Mouse (Mus musculus) telencephalon, adult 2 months (tissue): ENCODE data around the gene St3gal3.

Source experiments
- DNase-seq: peaks from one replicate; pipeline ENCODE4 v3.0.0-alpha.2; 2011; ENCODE audit warnings: low read depth, low spot score

Gene St3gal3

GRCm38 (mm10) chr4:118019640-118020039, 115.1 kb downstream of the St3gal3 start:
- DNase-seq, result no peak

DNA sequence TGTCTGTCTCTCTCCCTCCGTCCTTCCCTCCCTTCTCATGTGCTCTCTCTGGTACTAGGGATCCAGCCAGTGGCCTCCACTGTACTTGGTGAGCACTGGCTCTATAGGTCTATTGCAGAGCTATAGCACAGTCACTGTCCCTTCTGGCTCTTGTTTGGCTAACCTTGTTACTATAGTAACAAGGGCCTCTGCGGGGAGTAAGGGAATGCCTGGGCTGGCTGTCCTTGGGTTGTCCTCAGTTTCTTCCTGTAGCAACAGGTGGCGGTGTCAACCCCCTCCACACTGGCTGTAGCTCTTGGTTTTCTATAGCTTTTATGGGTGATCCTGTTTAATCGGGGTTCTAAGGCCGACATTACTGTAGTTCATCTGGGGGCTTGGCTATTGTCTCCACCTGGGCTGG, 115.5 kb downstream of the St3gal3 start:
- DNase-seq, result no peak

DNA sequence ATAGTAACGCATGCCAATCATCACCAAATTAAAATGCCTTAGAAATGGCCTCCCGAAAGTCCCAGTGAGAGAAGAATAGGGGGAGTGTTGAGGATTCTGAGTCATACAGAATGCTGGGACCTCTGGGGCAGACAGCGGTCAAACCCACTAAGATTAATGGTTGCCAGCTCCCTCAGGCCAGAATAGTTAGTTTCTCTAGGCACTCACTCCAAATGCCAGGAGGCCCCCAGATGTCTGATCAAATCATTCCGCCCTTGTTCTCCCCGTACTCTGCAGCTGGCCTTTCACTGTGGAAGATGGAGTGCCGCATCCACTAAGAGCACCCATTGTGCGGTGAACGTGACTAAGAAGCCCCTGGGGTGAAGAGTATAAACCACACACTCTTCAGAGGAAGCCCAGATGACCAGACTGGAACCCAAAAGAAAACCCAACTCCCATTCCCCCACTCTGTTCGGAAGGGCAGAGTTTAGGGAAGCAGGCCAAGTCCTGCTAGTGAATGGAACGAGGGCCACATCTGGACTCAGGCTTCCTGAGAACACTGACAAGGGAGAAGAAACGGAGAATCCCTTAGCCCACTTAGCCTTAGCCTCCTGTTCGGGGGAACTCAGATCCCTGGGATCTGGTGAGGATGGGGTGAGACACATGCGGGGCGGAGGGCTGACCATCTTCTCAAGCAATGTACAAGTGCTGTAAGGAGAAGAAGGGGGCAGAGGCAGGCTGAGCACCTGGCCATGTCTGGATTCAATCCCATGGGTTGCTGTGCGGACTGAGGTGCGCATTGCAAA, 117.5 kb downstream of the St3gal3 start:
- DNase-seq, result no peak

GRCm38 (mm10) chr4:118016323-118016911, 118.3 kb downstream of the St3gal3 start:
- DNase-seq, result no peak

DNA sequence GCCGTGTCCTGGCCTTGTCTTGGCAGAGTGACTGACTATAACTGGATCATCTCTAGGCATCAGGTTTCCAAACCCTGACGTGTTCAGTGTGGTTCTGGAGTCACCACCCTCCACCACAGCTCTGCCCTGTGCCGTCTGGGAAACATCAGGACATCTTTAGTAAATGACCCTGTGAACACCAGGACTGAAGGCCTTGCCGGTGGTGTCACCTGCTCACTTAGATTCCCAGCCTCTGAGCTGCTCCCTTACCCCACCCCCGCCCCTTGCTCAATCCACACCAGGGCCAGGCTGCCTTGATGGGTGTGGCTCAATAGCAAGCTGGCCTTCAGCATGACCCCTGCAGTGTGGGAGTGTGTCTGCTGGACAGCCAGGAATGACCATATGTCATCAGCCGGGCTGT, 119.1 kb downstream of the St3gal3 start:
- no peak for DNase-seq

- no peak for DNase-seq
Observed at GRCm38 (mm10) chr4:118015126-118015525, 119.6 kb downstream of the St3gal3 start.

DNA sequence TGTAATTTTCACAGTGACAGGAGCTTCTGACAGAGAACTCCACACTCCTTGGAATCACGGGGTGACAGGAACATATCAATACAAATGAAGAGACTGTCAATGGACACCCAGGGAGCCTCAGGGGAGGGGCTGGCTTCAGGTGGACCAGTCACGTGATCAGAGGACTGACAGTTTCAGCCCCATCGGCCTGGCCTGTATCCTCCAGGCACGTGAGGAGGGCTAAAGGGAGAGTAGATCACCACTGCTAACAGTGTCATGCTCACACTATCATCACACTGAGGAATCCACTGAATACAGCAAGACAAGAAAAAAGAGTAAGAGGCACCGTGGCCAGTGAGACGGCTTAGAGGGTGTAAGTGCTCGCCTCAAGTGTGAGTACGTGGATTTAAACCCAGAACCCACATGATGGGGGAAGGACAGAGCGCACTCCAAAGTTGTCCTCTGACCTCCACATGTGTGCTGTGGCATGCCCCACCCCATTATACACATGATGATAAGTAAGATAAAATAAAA, 124.0 kb downstream of the St3gal3 start:
- no peak for DNase-seq

DNA sequence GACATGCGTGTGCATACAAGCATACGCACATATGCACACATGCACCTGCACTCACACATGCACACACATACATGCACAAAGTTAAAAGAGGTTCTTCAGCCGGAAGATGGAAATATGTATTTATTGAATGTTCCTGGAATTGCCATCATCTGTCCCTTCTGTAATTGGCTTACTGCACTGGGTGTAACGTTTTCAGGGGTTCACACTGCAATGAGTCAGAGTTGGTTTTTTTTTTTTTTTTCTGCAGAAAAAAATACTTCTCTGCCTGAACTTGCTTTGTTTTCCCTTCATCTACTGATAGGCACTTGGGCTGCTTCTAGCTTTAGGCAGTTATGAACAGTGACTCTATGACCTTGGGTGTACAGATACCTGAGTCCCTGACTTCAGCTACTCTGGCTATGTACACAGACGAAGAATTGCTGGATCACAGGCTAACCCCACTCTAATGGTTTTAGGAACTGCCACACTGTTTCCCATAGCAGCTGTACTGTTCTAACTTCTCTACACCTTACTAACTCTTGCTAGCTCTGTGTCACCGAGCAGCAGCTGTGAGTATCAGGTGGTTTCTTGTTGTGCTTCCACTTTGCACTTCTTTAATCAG, 126.2 kb downstream of the St3gal3 start:
- DNase-seq, result no peak

- DNase-seq, result no peak
Observed at GRCm38 (mm10) chr4:118001355-118001754, 133.4 kb downstream of the St3gal3 start.

DNA sequence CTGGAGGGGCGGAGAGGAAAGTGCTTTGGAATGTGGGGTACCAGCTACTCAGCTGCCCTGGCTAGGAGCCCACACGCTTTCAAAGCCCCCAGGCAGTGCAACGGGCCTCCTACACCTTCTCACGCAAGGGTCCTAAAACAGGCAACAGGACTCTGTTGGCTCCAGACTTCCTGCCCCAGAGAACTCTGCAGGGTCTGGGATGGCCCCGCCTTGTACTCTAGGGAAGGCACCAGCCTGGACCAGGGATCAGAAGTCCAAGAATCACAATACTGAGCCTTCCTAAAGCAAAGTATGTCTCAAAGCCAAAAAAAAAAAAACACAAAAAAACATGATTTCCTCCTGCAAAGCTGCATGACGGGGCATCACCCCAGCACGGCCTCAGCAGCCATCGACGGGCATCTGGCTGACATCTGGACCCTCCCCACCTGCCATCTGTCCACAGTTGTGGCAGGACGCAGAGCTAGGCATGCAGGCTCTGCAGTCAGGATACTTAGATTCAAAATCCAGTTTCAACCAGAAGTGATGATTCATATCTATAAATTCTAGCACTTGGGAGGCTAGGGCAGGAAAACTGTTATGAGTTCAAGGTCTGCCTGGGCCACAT, 134.0 kb downstream of the St3gal3 start:
- no peak for DNase-seq

DNA sequence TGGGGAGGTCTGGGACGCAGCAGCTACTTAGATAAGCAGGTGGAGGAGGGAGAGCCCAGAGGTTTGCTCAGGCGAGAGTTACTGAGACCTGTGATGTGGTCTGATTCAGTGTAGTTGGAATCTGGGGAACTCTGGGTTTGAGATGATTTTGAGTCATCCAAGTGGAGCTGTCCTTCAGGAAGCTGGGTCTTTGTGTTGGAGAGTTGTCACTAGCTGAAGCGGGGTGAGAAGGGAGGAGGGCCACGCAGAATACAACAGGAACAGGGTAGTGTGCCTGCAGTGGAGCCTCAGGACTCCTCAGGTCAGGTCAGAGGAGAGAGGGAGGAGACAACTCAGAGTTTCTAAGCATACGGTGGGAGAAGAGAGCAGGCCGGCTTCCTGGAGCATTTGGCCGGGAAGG, 134.8 kb downstream of the St3gal3 start:
- no peak for DNase-seq

DNA sequence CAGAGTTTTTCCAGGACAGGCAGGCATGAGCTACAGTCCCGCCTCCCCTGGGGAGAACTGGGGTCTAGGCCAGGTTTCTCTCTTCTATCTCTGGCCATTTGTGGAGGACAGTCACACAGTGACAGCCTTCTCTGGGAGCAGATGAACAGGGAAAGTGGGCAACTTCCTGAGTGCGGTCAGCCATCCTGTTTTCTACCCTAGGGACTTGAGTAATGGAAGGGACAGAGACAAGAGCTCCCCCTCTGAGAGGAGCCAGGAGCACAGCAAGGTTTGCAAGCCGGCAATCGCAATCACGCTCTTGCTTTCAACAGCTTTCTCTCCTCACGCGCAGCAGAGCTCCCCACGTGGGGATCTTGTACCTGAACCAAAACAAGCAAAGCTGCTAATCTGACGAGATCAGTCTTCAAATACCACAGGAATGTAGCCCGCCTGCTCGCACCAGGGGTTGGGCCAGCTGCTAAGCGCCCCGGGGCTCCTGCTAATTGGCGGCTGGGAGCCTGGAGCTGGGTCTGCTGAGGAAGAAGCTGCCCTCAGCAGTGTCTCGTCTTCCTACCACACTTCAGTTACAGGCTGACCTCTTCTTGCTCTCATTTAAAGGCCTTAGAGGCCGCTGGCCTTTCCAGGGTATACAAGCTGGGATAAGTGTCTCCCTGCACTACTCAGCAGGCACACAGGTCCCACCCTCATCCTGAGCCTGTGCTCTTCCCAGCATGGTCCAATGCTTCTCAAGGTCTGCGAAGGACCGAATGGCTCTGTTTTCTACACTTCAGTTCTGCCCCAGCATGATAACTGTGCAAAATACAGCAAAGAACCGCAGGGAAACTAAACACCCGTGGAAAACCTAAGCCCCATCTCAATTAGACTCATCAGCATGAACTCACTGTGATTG, 137.1 kb downstream of the St3gal3 start:
- DNase-seq, result no peak

GRCm38 (mm10) chr4:117996701-117997100, 138.0 kb downstream of the St3gal3 start:
- no peak for DNase-seq

GRCm38 (mm10) chr4:117995461-117995860, 139.3 kb downstream of the St3gal3 start:
- DNase-seq, result no peak

DNA sequence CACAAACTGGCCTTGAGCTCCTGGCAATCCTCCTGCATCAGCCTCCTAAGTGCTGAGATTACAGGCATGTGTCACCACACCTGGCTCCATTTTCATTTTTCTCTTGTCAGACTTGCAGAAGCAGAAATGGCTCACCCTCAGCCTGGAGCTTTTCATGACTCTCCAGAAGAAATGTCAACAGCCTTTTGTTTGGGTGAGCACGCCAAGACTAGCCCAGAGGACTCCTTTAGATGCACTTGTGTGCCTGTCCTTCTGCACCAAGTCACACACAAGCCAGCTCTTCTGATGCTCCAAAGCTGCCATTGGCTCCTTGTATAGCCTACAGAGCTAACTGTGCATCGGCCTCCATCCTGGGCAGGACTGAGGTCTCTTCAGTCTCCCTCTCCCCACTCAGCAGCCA, 141.3 kb downstream of the St3gal3 start:
- no peak for DNase-seq

GRCm38 (mm10) chr4:117992872-117993271, 141.8 kb downstream of the St3gal3 start:
- no peak for DNase-seq

- no peak for DNase-seq
Observed at GRCm38 (mm10) chr4:117992036-117992435, 142.7 kb downstream of the St3gal3 start.

- DNase-seq, result no peak
Observed at GRCm38 (mm10) chr4:117991055-117991627, 143.6 kb downstream of the St3gal3 start.

DNA sequence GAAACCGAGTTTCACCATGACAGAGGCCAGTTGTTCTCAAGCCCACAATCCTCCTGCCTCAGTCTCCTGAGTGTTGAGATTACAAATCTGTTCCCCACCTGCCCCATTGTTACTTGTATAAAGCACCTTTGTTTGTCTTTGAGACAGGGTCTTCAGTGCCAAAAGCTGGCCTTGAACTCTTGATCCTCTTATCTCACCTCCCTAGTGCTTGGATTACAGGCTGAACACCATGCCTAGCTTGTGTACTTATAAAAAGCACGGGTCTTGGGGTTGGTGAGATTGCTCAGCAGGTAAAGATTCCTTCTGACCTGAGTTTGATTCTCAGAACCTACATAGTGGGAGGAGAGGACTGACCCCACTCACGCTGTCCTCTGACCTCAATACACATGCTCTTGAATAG, 144.1 kb downstream of the St3gal3 start:
- no peak for DNase-seq

DNA sequence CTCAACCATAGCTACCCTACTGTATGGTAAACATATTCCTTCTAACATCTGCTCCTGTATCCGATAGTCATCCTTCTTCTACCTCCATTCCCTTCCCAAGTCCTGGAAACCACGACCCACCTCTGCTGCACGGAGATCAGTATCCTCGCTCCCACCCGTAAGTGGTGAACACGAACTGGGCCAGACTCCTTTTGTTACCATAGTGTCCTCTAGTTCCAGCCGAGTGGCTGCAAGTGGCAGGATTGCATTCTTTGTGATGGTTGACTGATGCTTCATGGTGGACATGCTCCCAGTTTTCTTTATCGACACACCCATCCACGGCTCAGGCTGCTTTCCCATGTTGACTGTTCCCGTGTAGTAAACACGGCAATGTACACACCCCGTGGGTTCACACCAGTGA, 144.9 kb downstream of the St3gal3 start:
- no peak for DNase-seq

DNA sequence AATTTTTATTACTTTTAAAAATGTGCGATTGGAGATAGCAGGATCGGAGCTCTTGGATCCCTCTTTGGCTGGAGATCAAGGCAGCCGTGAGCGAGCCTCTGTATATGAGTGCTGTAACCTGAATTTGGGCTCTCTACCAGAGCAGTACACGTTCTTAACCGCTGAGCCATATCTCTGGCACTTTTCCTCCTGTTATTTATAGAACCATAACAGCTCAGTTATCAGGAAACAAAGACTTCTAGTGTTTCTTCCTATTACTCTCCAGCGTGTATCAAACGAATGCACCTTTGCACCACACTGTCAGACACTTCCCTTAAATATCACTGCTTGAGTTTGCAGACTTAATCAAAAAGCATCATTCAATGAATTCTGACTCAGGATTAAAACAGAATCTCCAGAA, 147.9 kb downstream of the St3gal3 start:
- no peak for DNase-seq
